Mouse (Mus musculus): ENCODE results near the gene Pappa2. TPM values are rescaled to one million over a fixed set of nuclear protein-coding genes. Genes with fewer than 3 reads are reported as not detected.
A peak's percentile ranks its signal among the peaks of the same experiment; 100 is the strongest.

Gene Pappa2
- polyA plus RNA-seq, 1 experiment from 2014 or later = 0.05 TPM

- TF ChIP-seq CTCF (IDR thresholded peaks at IDR 0.05) = peak; percentile 76
- no peaks in the 10 kb centered on the region for H3K27me3 ChIP-seq
- ChIA-PET POLR2A (no interaction called here), CTCF (interaction anchor here (0.7 to 3.0 kb wide), 9 partner anchors 9 to 422 kb away, joined by 3 to 26 read pairs (median 4); no protein-coding TSS in a partner anchor)
- in situ Hi-C loops (cut with MboI; ENCODE audit: low pct_unique_long_range_greater_than_20kb) = loop anchor here (5.0 kb wide), 1 partner anchor 424 kb away; no protein-coding TSS in a partner anchor
- DNase-seq (ENCODE audit: low read depth, low spot score) = no peak
- ATAC-seq = no peak
Observed at GRCm38 (mm10) chr1:158713301-158714095, 266.8 kb downstream of the Pappa2 start.

- ChIA-PET CTCF (no interaction called here), POLR2A (no interaction called here)
- peaks cover 4% of the 10 kb centered on the region for H3K27me3 ChIP-seq
- in situ Hi-C loops (cut with MboI; ENCODE audit: low pct_unique_long_range_greater_than_20kb) = no loop called here
- no peak for TF ChIP-seq CTCF (IDR thresholded peaks at IDR 0.05)
- no peak for ATAC-seq
- DNase-seq (ENCODE audit: low read depth, low spot score) = no peak
Observed at GRCm38 (mm10) chr1:158701336-158701735, 279.0 kb downstream of the Pappa2 start.

- no peak for TF ChIP-seq CTCF (IDR thresholded peaks at IDR 0.05)
- ATAC-seq (no peak), DNase-seq (ENCODE audit: low read depth, low spot score) (no peak)
- in situ Hi-C loops (cut with MboI; ENCODE audit: low pct_unique_long_range_greater_than_20kb) = no loop called here
- CTCF ChIA-PET = no interaction called here
- POLR2A ChIA-PET = no interaction called here
- peaks cover 11% of the 10 kb centered on the region for H3K27me3 ChIP-seq
Observed at GRCm38 (mm10) chr1:158700147-158700546, 280.1 kb downstream of the Pappa2 start.

GRCm38 (mm10) chr1:158699276-158699675, 281.0 kb downstream of the Pappa2 start:
- DNase-seq (ENCODE audit: low read depth, low spot score) = no peak
- CTCF ChIA-PET = no interaction called here

GRCm38 (mm10) chr1:158697859-158698569, 282.3 kb downstream of the Pappa2 start:
- ChIA-PET CTCF (interaction anchor here (1.3 kb wide), 1 partner anchor 28 kb away, joined by 3 read pairs; no protein-coding TSS in a partner anchor), POLR2A (no interaction called here)
- ATAC-seq (no peak), DNase-seq (ENCODE audit: low read depth, low spot score) (no peak)
- peaks cover 11% of the 10 kb centered on the region for H3K27me3 ChIP-seq
- in situ Hi-C loops (cut with MboI; ENCODE audit: low pct_unique_long_range_greater_than_20kb) = no loop called here
- no peak for TF ChIP-seq CTCF (IDR thresholded peaks at IDR 0.05)

More at GRCm38 (mm10) chr1:158699276-158699675, 281.0 kb downstream of the Pappa2 start:
- TF ChIP-seq CTCF (IDR thresholded peaks at IDR 0.05) = no peak
- ATAC-seq = no peak
- POLR2A ChIA-PET = no interaction called here
- peaks cover 11% of the 10 kb centered on the region for H3K27me3 ChIP-seq
- in situ Hi-C loops (cut with MboI; ENCODE audit: low pct_unique_long_range_greater_than_20kb) = no loop called here

- H3K27me3 ChIP-seq = peaks cover 11% of the 10 kb centered on the region
- in situ Hi-C loops (cut with MboI; ENCODE audit: low pct_unique_long_range_greater_than_20kb) = no loop called here
- peak; percentile 24 for TF ChIP-seq CTCF (IDR thresholded peaks at IDR 0.05)
- no peak for DNase-seq (ENCODE audit: low read depth, low spot score)
- ChIA-PET CTCF (no interaction called here), POLR2A (no interaction called here)
- no peak for ATAC-seq
Observed at GRCm38 (mm10) chr1:158697423-158697822, 282.9 kb downstream of the Pappa2 start.

GRCm38 (mm10) chr1:158687726-158688125, 292.6 kb downstream of the Pappa2 start:
- TF ChIP-seq CTCF (IDR thresholded peaks at IDR 0.05) = no peak
- DNase-seq (ENCODE audit: low read depth, low spot score) (no peak), ATAC-seq (no peak)
- in situ Hi-C loops (cut with MboI; ENCODE audit: low pct_unique_long_range_greater_than_20kb) = no loop called here
- ChIA-PET CTCF (no interaction called here), POLR2A (no interaction called here)
- peaks cover 46% of the 10 kb centered on the region for H3K27me3 ChIP-seq

- peak; percentile 90 for TF ChIP-seq CTCF (IDR thresholded peaks at IDR 0.05)
- ChIA-PET CTCF (interaction anchor here (0.8 to 4.5 kb wide), 16 partner anchors 9 to 1117 kb away, joined by 3 to 38 read pairs (median 4); no protein-coding TSS in a partner anchor), POLR2A (no interaction called here)
- H3K27me3 ChIP-seq = peaks cover 19% of the 10 kb centered on the region
- peak; percentile 95 for ATAC-seq
- in situ Hi-C loops (cut with MboI; ENCODE audit: low pct_unique_long_range_greater_than_20kb) = loop anchor here (5.0 to 25.0 kb wide), 3 partner anchors 282 to 608 kb away; no protein-coding TSS in a partner anchor
- no peak for DNase-seq (ENCODE audit: low read depth, low spot score)
Observed at GRCm38 (mm10) chr1:158669971-158670592, 310.2 kb downstream of the Pappa2 start.

GRCm38 (mm10) chr1:158666001-158666400, 314.3 kb downstream of the Pappa2 start:
- ATAC-seq (no peak), DNase-seq (ENCODE audit: low read depth, low spot score) (no peak)
- POLR2A ChIA-PET = no interaction called here
- peaks cover 35% of the 10 kb centered on the region for H3K27me3 ChIP-seq
- in situ Hi-C loops (cut with MboI; ENCODE audit: low pct_unique_long_range_greater_than_20kb) = loop anchor here (25.0 kb wide), 1 partner anchor 604 kb away; no protein-coding TSS in a partner anchor
- CTCF ChIA-PET = no interaction called here
- no peak for TF ChIP-seq CTCF (IDR thresholded peaks at IDR 0.05)

Measured in Patski (cell line).